Mouse (Mus musculus) embryonic facial prominence, embryonic 14.5 days (tissue): ENCODE results near the gene Mpdz. TPM values are rescaled to one million over a fixed set of nuclear protein-coding genes. Genes with fewer than 3 reads are reported as not detected.

Source experiments
- ATAC-seq: fragments of 200-750 bp; cut with Nextera tagmentation; 2 replicates; pipeline ENCODE4 v1.8.0; 2017; ENCODE audit warnings: low read depth, moderate number of reproducible peaks, moderate TSS enrichment
- DNase-seq: peaks from one replicate; pipeline ENCODE4 v3.0.0-alpha.2; 2015; ENCODE audit warnings: low spot score
- H3K27ac ChIP-seq: fragments of 300-500 bp; sonication (generic); replicated peaks from 2 replicates; pipeline ENCODE4 v1.5.1; 2014; ENCODE audit warnings: low read depth, mild to moderate bottlenecking, low read length, moderate library complexity
- H3K27me3 ChIP-seq: fragments of 300-500 bp; sonication (generic); replicated peaks from 2 replicates; pipeline ENCODE4 v1.6.1; 2014; ENCODE audit warnings: low read length; ENCODE audit not compliant: control insufficient read depth, insufficient read depth
- H3K36me3 ChIP-seq: fragments of 300-500 bp; sonication (generic); 2 replicates; pipeline ENCODE4 v1.6.1; 2014; ENCODE audit warnings: low read length, mixed read lengths; ENCODE audit not compliant: control insufficient read depth, insufficient read depth
- H3K4me1 ChIP-seq: fragments of 300-500 bp; sonication (generic); 2 replicates; pipeline ENCODE4 v1.6.1; 2014; ENCODE audit warnings: antibody characterized with exemption, low read length; ENCODE audit not compliant: control insufficient read depth, insufficient read depth
- H3K4me2 ChIP-seq: fragments of 300-500 bp; sonication (generic); 2 replicates; pipeline ENCODE4 v1.6.1; 2014; ENCODE audit warnings: low read depth, mild to moderate bottlenecking, low read length, moderate library complexity, mixed read lengths
- H3K4me3 ChIP-seq: fragments of 300-500 bp; sonication (generic); 2 replicates; pipeline ENCODE4 v1.5.1; 2014; ENCODE audit warnings: low read depth, mild to moderate bottlenecking, low read length
- H3K9ac ChIP-seq: fragments of 300-500 bp; sonication (generic); 2 replicates; pipeline ENCODE4 v1.6.1; 2014; ENCODE audit warnings: low read depth, mild to moderate bottlenecking, low read length, moderate library complexity, mixed read lengths
- H3K9me3 ChIP-seq: fragments of 300-500 bp; sonication (generic); 2 replicates; pipeline ENCODE4 v1.6.1; 2016; ENCODE audit warnings: low read length; ENCODE audit not compliant: control insufficient read depth
- WGBS: fragments of 180-500 bp; shearing (Covaris S2); extraction: QIAGEN DNeasy Blood & Tissue Kit; methylation state at CpG from one replicate; pipeline ENCODE4 v1.1.7; 2014; 5-methylcytosine and 5-hydroxymethylcytosine counted together
- polyA plus RNA-seq: library from polyadenylated mRNA; unstranded; fragments of >200 nt; fragmentation: Nextera tagmentation; extraction: Ambion mirVana; gene quantifications from 2 replicates; pipeline ENCODE4 v1.2.1, GENCODE M21; 2014

The Mpdz gene
- polyA plus RNA-seq, 1 experiment from 2014 or later = 37.1 TPM

DNA sequence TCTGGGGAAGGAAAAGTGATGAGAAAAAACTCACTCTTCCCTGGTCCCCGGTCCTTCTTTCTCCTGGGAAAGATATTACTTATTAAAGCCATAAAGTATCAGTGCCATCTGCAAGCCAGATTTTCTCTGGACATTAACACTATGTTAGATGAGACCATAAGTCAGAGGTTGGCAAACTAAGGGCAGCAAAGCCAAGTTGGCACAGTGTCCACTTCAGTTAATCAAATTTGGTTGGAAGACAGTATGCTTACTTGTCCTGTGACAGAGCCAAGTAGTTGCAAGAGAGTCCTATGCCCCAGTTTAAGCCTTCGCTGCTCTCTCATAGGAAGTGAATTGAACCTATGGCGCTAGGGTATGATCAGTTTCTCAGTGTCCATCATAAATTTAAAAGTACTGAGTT is 159.0 kb downstream of the Mpdz start:
- WGBS = 94% methylated on average over 3 of the region's 3 CpGs
- peaks cover 46% of the 10 kb centered on the region for H3K36me3 ChIP-seq
- no peaks in the 10 kb centered on the region for H3K9me3 ChIP-seq
- DNase-seq (no peak), ATAC-seq (no peak)
- no peak overlapping the region for H3K4me3 ChIP-seq
- no peak overlapping the region for H3K27ac ChIP-seq
- no peak overlapping the region for H3K9ac ChIP-seq
- no peaks in the 10 kb centered on the region for H3K4me1 ChIP-seq
- no peak overlapping the region for H3K4me2 ChIP-seq
- H3K27me3 ChIP-seq = no peaks in the 10 kb centered on the region

DNA sequence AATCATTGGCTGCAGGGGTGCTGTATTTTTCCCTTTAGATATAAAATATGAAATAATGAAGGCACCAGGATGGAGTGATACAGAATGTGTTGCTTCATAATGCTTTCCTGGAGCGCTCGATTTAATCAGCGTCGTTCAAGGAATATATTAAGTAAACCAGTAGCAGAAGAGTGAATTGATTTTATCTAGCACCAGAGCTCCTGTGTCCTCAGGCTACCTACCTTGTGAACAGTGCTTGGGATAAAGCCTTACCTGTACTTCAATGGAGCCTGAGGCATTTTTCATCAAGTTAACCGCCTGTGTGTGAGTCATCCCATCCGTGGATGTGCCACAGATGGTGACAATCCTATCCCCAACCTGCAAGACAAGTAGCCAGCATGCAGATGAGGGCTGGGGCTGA is 159.5 kb downstream of the Mpdz start:
- Histone ChIP-seq H3K27me3 (no peaks in the 10 kb centered on the region), H3K4me1 (no peaks in the 10 kb centered on the region), H3K9ac (no peak overlapping the region), H3K27ac (no peak overlapping the region), H3K36me3 (peaks cover 45% of the 10 kb centered on the region), H3K4me2 (no peak overlapping the region), H3K9me3 (no peaks in the 10 kb centered on the region), H3K4me3 (no peak overlapping the region)
- 83% methylated on average over 6 of the region's 6 CpGs for WGBS
- DNase-seq (no peak), ATAC-seq (no peak)

DNA sequence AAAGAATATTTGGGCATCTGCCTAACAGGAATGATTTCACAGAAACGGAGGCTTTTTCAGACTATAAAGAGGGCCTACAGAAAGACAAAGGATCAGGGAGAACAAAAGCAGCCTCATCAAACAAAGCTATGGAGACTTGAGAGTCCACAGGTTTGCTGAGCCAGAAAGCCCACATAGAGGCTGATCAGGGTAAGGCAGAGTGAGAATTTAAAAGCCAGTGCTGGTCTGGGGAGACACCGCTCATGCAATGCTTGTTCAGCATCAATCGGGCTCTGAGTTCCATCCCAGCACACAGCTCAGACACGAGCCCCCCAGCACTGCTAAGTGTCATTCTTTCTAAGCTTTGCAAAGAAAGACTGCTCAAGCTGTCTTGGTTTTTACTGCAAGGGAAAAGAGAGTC is 162.5 kb downstream of the Mpdz start:
- H3K27ac ChIP-seq = no peak overlapping the region
- no peaks in the 10 kb centered on the region for H3K4me1 ChIP-seq
- H3K36me3 ChIP-seq = peaks cover 40% of the 10 kb centered on the region
- DNase-seq = no peak
- H3K27me3 ChIP-seq = no peaks in the 10 kb centered on the region
- H3K9me3 ChIP-seq = no peaks in the 10 kb centered on the region
- ATAC-seq = no peak
- H3K9ac ChIP-seq = no peak overlapping the region
- WGBS = 78% methylated on average over 4 of the region's 4 CpGs
- no peak overlapping the region for H3K4me3 ChIP-seq
- no peak overlapping the region for H3K4me2 ChIP-seq

- DNase-seq (no peak), ATAC-seq (no peak)
- 84% methylated on average over 5 of the region's 5 CpGs for WGBS
- no peaks in the 10 kb centered on the region for H3K9me3 ChIP-seq
- no peak overlapping the region for H3K9ac ChIP-seq
- no peak overlapping the region for H3K4me2 ChIP-seq
- no peaks in the 10 kb centered on the region for H3K4me1 ChIP-seq
- no peak overlapping the region for H3K4me3 ChIP-seq
- H3K27me3 ChIP-seq = no peaks in the 10 kb centered on the region
- H3K27ac ChIP-seq = no peak overlapping the region
- peaks cover 40% of the 10 kb centered on the region for H3K36me3 ChIP-seq
Measured at GRCm38 (mm10) chr4:81279451-81279850, 163.2 kb downstream of the Mpdz start.

GRCm38 (mm10) chr4:81275957-81276715 is 166.5 kb downstream of the Mpdz start:
- WGBS = 49% methylated on average over 6 of the region's 6 CpGs
- H3K9me3 ChIP-seq = no peaks in the 10 kb centered on the region
- no peak for ATAC-seq
- H3K9ac ChIP-seq = no peak overlapping the region
- no peaks in the 10 kb centered on the region for H3K4me1 ChIP-seq
- no peak overlapping the region for H3K27ac ChIP-seq
- peaks cover 22% of the 10 kb centered on the region for H3K36me3 ChIP-seq
- peak; percentile 41 for DNase-seq
- H3K4me3 ChIP-seq = no peak overlapping the region
- no peak overlapping the region for H3K4me2 ChIP-seq
- H3K27me3 ChIP-seq = no peaks in the 10 kb centered on the region

DNA sequence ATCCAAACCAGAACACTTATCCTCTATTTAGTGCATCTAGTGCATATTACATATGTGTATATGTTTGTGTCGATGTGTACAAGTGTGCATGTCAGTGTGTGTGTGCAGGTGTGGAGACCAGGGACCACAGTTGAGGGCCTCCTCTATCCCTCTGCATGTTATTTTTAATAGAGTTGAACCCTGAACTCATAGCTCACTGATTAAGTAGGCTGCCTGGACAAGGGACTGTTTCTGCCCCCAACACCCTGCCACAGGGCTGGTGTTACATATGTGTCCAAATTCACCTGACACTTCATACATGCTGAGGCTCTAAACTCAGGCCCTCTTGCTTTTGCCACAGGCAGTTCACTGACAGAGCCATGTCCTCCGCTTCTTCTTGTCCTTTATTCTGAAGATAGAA is 169.5 kb downstream of the Mpdz start:
- peaks cover 7% of the 10 kb centered on the region for H3K36me3 ChIP-seq
- no peaks in the 10 kb centered on the region for H3K4me1 ChIP-seq
- no peaks in the 10 kb centered on the region for H3K9me3 ChIP-seq
- no peak for ATAC-seq
- H3K4me2 ChIP-seq = no peak overlapping the region
- H3K9ac ChIP-seq = no peak overlapping the region
- DNase-seq = no peak
- no peak overlapping the region for H3K4me3 ChIP-seq
- WGBS = 92% methylated on average over 2 of the region's 2 CpGs
- H3K27me3 ChIP-seq = no peaks in the 10 kb centered on the region
- no peak overlapping the region for H3K27ac ChIP-seq

GRCm38 (mm10) chr4:81252859-81253780 is 189.5 kb downstream of the Mpdz start:
- no peak overlapping the region for H3K4me3 ChIP-seq
- ATAC-seq (no peak; the same call in 1 of the 2 replicates), DNase-seq (peak; percentile 33)
- no peaks in the 10 kb centered on the region for H3K9me3 ChIP-seq
- H3K27ac ChIP-seq = no peak overlapping the region
- H3K4me2 ChIP-seq = no peak overlapping the region
- H3K36me3 ChIP-seq = no peaks in the 10 kb centered on the region
- WGBS = 74% methylated on average over 6 of the region's 6 CpGs
- H3K27me3 ChIP-seq = no peaks in the 10 kb centered on the region
- H3K4me1 ChIP-seq = no peaks in the 10 kb centered on the region
- no peak overlapping the region for H3K9ac ChIP-seq

GRCm38 (mm10) chr4:81252334-81252733 is 190.3 kb downstream of the Mpdz start:
- H3K4me1 ChIP-seq = no peaks in the 10 kb centered on the region
- ATAC-seq = no peak
- WGBS = 79% methylated on average over 1 of the region's 1 CpGs

More at GRCm38 (mm10) chr4:81252334-81252733, 190.3 kb downstream of the Mpdz start:
- no peak overlapping the region for H3K27ac ChIP-seq
- H3K36me3 ChIP-seq = no peaks in the 10 kb centered on the region
- H3K27me3 ChIP-seq = no peaks in the 10 kb centered on the region
- no peak overlapping the region for H3K4me3 ChIP-seq
- no peak overlapping the region for H3K9ac ChIP-seq
- H3K4me2 ChIP-seq = no peak overlapping the region
- DNase-seq = peak; percentile 38
- no peaks in the 10 kb centered on the region for H3K9me3 ChIP-seq
